Mouse (Mus musculus) stomach, postnatal 0 days (tissue): ENCODE results near the gene Adcy3.

Source experiments
- CTCF ChIP-seq: IDR thresholded peaks from 2 replicates; pipeline ENCODE4 v1.5.1; 2016; ENCODE audit warnings: antibody characterized with exemption, low read depth, mild to moderate bottlenecking, moderate library complexity
- EP300 ChIP-seq: optimal IDR thresholded peaks from 2 replicates; pipeline ENCODE3; 2016; ENCODE audit warnings: antibody characterized with exemption

DNA sequence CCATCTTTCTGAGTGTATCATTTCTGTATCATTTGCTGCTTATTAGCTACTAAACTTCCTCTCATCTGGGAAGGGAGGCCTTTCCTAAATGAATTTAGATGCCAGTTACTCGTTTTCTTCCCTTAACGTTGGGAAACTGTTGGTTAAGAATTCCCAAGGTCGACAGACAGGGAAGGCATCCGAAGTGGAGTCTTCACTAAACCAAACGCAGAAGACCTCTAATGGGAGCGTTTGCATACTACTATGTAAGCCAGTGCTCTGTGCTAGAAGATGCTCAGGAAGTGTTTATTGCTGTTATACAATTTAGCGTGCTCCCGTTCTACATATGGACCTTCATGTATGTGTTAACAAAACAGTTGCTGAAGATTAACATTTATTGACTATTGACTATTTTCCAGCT, 49.5 kb upstream of the Adcy3 start:
- TF ChIP-seq CTCF, result no peak
- TF ChIP-seq EP300, result no peak
